Mouse (Mus musculus): ENCODE measurements around the gene Abhd11. TPM values are rescaled to one million over a fixed set of nuclear protein-coding genes. Genes with fewer than 3 reads are reported as not detected.

Gene Abhd11
- total and polyA plus RNA-seq, 2 experiments from 2014 or later: 56.8 to 85.3 TPM

DNA sequence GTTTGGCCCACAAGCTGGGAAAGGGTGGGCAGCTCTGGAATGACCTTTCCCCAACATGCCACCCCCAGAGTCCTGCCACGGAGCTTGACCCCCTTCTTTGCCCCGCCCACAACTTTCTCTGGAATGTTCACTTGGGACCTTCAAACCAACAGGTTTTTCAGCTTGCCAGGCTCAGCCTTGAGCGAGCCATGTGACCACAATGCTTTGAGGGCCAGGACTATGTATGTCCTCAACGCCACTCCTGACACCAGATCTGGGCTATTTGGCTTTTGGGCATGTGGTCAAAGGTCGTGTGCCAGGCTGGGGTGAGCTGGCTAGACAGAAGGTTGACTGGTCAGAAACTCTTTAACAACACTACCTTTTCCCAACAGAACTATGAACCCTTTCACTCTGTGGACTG, 6.8 kb upstream of the Abhd11 start:
- no peak for ATAC-seq (ENCODE audit: low FRiP score)
- no peak overlapping the region for H3K9ac ChIP-seq (replicated peaks; ENCODE audit: low read length, poor library complexity, severe bottlenecking)
- H3K36me3 ChIP-seq (ENCODE audit: insufficient read depth, low read length): no peaks in the 10 kb centered on the region
- H3K4me3 ChIP-seq (ENCODE audit: low read depth, low read length): no peak overlapping the region
- no peaks in the 10 kb centered on the region for H3K9me3 ChIP-seq (ENCODE audit: low read length)
- H3K4me2 ChIP-seq (ENCODE audit: low read depth, low read length, poor library complexity, severe bottlenecking): no peak overlapping the region
- WGBS: 70% methylated on average over 5 of the region's 5 CpGs
- TF ChIP-seq CTCF (IDR thresholded peaks at IDR 0.05): no peak
- no peak for DNase-seq (ENCODE audit: low spot score)
- H3K4me1 ChIP-seq (ENCODE audit: insufficient read depth, low read length): peaks cover 6% of the 10 kb centered on the region; the same call in 1 of the 2 replicates
- no peaks in the 10 kb centered on the region for H3K27me3 ChIP-seq (ENCODE audit: insufficient read depth, low read length)
- H3K27ac ChIP-seq (ENCODE audit: low read depth, low read length): no peak overlapping the region

DNA sequence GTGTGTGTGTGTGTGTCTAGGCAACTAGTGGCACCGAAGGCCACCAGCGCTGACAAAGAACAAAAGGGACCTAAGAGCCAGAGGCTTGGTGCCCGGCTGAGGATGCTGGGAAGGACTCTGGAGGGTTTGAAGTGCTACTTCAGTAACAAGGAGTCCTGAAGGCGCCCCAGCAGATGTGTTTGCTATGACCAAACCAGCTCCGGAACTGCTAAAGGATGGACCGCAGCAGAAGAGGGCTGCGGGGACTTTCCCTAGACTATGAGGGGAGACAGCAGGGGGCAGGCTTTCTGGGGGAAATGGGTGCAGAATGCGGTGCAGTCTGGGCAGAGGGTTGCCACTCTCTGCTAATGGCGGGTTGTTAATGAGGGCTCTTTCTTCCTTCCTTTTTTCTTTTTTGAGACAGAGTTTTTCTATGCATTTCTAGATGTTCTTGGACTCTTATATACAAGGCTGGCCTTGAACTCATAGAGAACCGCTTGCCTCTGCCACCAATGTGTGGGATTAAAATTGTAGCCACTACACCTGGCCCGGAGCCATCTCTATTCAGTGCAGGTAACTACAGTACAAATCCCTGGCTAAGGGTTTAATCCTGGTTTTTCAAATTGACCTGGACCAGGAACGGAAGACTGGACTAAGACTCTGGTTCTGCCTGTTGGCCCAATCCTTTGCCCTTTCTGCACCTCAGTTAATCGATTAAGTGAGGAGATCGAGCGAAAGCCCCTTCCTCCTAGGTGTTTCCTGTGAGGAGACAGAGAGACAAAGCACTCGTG, 965 bp upstream of the Abhd11 start:
- Histone ChIP-seq H3K9ac (replicated peaks; ENCODE audit: low read length, poor library complexity, severe bottlenecking) (peak overlapping the region; percentile 75), H3K27me3 (ENCODE audit: insufficient read depth, low read length) (no peaks in the 10 kb centered on the region), H3K9me3 (ENCODE audit: low read length) (no peaks in the 10 kb centered on the region), H3K4me2 (ENCODE audit: low read depth, low read length, poor library complexity, severe bottlenecking) (peak overlapping the region; percentile 76), H3K27ac (ENCODE audit: low read depth, low read length) (peak overlapping the region; percentile 98), H3K36me3 (ENCODE audit: insufficient read depth, low read length) (peaks cover 2% of the 10 kb centered on the region; the same call in 1 of the 2 replicates), H3K4me3 (ENCODE audit: low read depth, low read length) (peak overlapping the region; percentile 54), H3K4me1 (ENCODE audit: insufficient read depth, low read length) (peaks cover 9% of the 10 kb centered on the region; the same call in 1 of the 2 replicates)
- WGBS: 32% methylated on average over 16 of the region's 16 CpGs
- DNase-seq (ENCODE audit: low spot score): peak; percentile 42
- peak; percentile 45 for TF ChIP-seq CTCF (IDR thresholded peaks at IDR 0.05)
- no peak for ATAC-seq (ENCODE audit: low FRiP score)

DNA sequence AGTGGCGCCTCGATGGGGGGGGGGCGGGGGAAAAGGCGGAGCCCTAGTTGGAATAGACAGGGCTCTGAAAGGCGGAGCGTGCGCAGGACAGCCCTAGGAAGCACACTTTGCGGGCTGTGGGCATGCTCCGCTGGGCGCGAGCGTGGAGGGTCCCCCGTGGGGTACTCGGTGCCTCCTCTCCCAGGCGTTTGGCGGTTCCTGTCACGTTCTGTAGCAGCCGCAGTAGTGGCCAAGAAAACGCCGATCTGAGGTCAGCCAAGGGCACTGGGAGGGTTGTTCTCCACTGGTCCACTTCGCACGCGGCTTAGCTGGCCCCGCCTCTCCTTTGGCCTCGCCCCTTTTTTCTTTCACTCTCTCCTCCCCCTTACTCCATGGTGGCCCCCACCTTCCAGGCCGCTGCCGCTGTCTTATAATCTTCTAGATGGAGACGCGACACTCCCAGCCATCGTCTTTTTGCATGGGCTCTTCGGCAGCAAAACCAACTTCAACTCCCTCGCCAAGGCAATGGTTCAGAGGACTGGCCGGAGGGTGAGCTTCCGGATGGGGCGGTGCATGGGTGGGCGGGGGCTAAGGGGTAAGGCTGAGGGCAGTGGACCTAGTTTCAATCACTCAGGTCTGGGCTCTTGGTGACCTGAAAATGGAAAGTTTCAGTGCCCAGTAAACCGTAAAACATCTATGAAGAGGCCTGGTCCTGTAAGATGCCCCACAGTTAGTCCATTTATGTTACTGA, 803 bp downstream of the Abhd11 start:
- H3K4me3 ChIP-seq (ENCODE audit: low read depth, low read length): peak overlapping the region; percentile 54
- H3K27me3 ChIP-seq (ENCODE audit: insufficient read depth, low read length): no peaks in the 10 kb centered on the region
- peaks cover 2% of the 10 kb centered on the region; the same call in 1 of the 2 replicates for H3K36me3 ChIP-seq (ENCODE audit: insufficient read depth, low read length)
- DNase-seq (ENCODE audit: low spot score) (no peak), ATAC-seq (ENCODE audit: low FRiP score) (peak; percentile 86)
- no peak for TF ChIP-seq CTCF (IDR thresholded peaks at IDR 0.05)
- H3K4me2 ChIP-seq (ENCODE audit: low read depth, low read length, poor library complexity, severe bottlenecking): peak overlapping the region; percentile 76
- H3K9me3 ChIP-seq (ENCODE audit: low read length): no peaks in the 10 kb centered on the region
- under 1% methylated on average over 33 of the region's 37 CpGs for WGBS
- H3K4me1 ChIP-seq (ENCODE audit: insufficient read depth, low read length): peaks cover 9% of the 10 kb centered on the region; the same call in 1 of the 2 replicates
- peak overlapping the region; percentile 83 for H3K9ac ChIP-seq (replicated peaks; ENCODE audit: low read length, poor library complexity, severe bottlenecking)
- peak overlapping the region; percentile 98 for H3K27ac ChIP-seq (ENCODE audit: low read depth, low read length)

DNA sequence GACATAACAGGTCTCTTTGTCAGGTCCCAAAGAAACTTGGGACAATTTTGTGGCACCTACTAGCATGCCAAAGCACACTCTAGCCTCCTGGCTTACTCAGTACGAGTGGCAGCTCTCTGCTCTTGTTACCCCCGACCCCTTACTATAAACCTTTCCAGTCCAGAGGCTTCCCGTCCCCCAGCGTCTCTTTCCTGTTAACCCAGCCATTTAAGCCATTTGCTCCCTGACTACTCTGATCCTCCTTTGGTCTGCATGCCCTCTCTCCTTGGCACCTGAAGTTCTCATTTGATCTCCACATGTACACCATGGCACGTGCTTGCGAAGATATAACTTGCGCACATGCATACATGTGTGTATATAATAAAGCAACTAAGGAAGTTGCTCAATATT, 1.4 kb downstream of the Abhd11 start:
- ATAC-seq (ENCODE audit: low FRiP score) (no peak), DNase-seq (ENCODE audit: low spot score) (no peak)
- 51% methylated on average over 7 of the region's 7 CpGs for WGBS
- Histone ChIP-seq H3K4me1 (ENCODE audit: insufficient read depth, low read length) (peaks cover 9% of the 10 kb centered on the region; the same call in 1 of the 2 replicates), H3K9me3 (ENCODE audit: low read length) (no peaks in the 10 kb centered on the region), H3K27ac (ENCODE audit: low read depth, low read length) (peak overlapping the region; percentile 98), H3K4me2 (ENCODE audit: low read depth, low read length, poor library complexity, severe bottlenecking) (peak overlapping the region; percentile 76), H3K9ac (replicated peaks; ENCODE audit: low read length, poor library complexity, severe bottlenecking) (peak overlapping the region; percentile 83; the same call in 1 of the 2 replicates), H3K4me3 (ENCODE audit: low read depth, low read length) (peak overlapping the region; percentile 54), H3K36me3 (ENCODE audit: insufficient read depth, low read length) (peaks cover 2% of the 10 kb centered on the region; the same call in 1 of the 2 replicates), H3K27me3 (ENCODE audit: insufficient read depth, low read length) (no peaks in the 10 kb centered on the region)
- TF ChIP-seq CTCF (IDR thresholded peaks at IDR 0.05): no peak

DNA sequence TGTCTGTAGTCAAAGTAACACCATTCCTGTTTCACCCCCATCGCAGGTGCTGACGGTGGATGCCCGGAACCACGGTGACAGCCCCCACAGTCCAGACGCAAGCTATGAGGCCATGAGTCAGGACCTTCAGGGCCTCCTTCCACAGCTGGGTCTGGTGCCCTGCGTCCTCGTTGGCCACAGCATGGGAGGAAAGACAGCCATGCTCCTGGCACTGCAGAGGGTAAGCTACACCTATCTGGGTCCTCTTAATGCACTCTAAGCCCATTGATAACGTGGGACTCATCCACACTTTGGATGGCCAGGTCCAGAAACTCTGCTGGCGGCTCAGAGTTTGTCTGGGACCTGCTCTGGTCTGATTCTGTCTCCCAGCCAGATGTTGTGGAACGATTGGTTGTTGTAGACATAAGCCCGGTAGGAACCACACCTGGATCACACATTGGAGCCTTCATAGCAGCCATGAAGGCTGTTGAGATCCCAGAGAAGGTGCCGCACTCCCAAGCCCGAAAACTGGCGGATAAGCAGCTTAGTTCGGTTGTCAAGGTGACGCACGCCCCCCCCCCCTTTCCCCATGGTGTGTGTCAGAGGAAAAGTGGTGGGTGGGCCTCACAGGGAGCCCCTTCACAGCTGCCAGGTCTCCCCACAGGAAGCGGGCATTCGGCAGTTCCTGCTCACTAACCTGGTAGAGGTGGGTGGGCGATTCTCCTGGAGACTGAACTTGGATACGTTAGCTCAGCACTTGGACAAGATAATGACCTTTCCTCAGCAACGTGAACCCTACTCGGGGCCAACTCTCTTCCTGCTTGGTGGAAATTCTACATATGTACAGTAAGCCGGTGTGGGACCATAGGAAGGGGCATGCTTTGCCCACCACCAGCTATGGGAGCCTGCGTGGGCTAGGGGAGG, 2.1 kb downstream of the Abhd11 start:
- Histone ChIP-seq H3K9ac (replicated peaks; ENCODE audit: low read length, poor library complexity, severe bottlenecking) (no peak overlapping the region), H3K27ac (ENCODE audit: low read depth, low read length) (no peak overlapping the region), H3K27me3 (ENCODE audit: insufficient read depth, low read length) (no peaks in the 10 kb centered on the region), H3K4me2 (ENCODE audit: low read depth, low read length, poor library complexity, severe bottlenecking) (no peak overlapping the region; the same call in 1 of the 2 replicates), H3K4me3 (ENCODE audit: low read depth, low read length) (no peak overlapping the region), H3K4me1 (ENCODE audit: insufficient read depth, low read length) (peaks cover 9% of the 10 kb centered on the region; the same call in 1 of the 2 replicates), H3K36me3 (ENCODE audit: insufficient read depth, low read length) (peaks cover 2% of the 10 kb centered on the region; the same call in 1 of the 2 replicates), H3K9me3 (ENCODE audit: low read length) (no peaks in the 10 kb centered on the region)
- ATAC-seq (ENCODE audit: low FRiP score) (no peak), DNase-seq (ENCODE audit: low spot score) (no peak)
- no peak for TF ChIP-seq CTCF (IDR thresholded peaks at IDR 0.05)
- 70% methylated on average over 25 of the region's 25 CpGs for WGBS

Data from midbrain, postnatal 0 days (tissue).